Mouse (Mus musculus) heart, embryonic 11.5 days (tissue): ENCODE results near the gene Gfod1. TPM values are rescaled to one million over a fixed set of nuclear protein-coding genes. Genes with fewer than 3 reads are reported as not detected.

ENCODE experiments used
- ATAC-seq: fragments of 200-750 bp; cut with Nextera tagmentation; replicated peaks from 2 replicates; pipeline ENCODE4 v1.8.0; 2017; ENCODE audit warnings: moderate library complexity; ENCODE audit not compliant: insufficient number of reproducible peaks, low FRiP score, low TSS enrichment
- H3K27ac ChIP-seq: fragments of 300-500 bp; sonication (generic); 2 replicates; pipeline ENCODE4 v1.5.1; 2014; ENCODE audit warnings: mild to moderate bottlenecking, low read depth, low read length
- H3K27me3 ChIP-seq: fragments of 300-500 bp; sonication (generic); 2 replicates; pipeline ENCODE4 v1.6.1; 2014; ENCODE audit warnings: mild to moderate bottlenecking, low read length, mixed read lengths; ENCODE audit not compliant: control insufficient read depth, insufficient read depth
- H3K36me3 ChIP-seq: fragments of 300-500 bp; sonication (generic); 2 replicates; pipeline ENCODE4 v1.6.1; 2014; ENCODE audit warnings: mild to moderate bottlenecking, low read length, moderate library complexity, mixed read lengths; ENCODE audit not compliant: control insufficient read depth, insufficient read depth
- H3K4me1 ChIP-seq: fragments of 300-500 bp; sonication (generic); 2 replicates; pipeline ENCODE4 v1.6.1; 2014; ENCODE audit warnings: low read length; ENCODE audit not compliant: control insufficient read depth, insufficient read depth
- H3K4me2 ChIP-seq: fragments of 300-500 bp; sonication (generic); 2 replicates; pipeline ENCODE4 v1.6.1; 2014; ENCODE audit warnings: mild to moderate bottlenecking, moderate library complexity
- H3K4me3 ChIP-seq: fragments of 300-500 bp; sonication (generic); 2 replicates; pipeline ENCODE4 v1.5.1; 2014; ENCODE audit warnings: low read depth, low read length
- H3K9ac ChIP-seq: fragments of 300-500 bp; sonication (generic); 2 replicates; pipeline ENCODE4 v1.6.1; 2014; ENCODE audit warnings: mild to moderate bottlenecking, low read depth, low read length, moderate library complexity
- H3K9me3 ChIP-seq: fragments of 300-500 bp; sonication (generic); replicated peaks from 2 replicates; pipeline ENCODE4 v1.6.1; 2016; ENCODE audit warnings: low read length; ENCODE audit not compliant: control insufficient read depth
- WGBS: fragments of 180-500 bp; shearing (Covaris S2); extraction: QIAGEN DNeasy Blood & Tissue Kit; methylation state at CpG from one replicate; pipeline ENCODE4 v1.1.7; 2014; ENCODE audit not compliant: insufficient replicate concordance; 5-methylcytosine and 5-hydroxymethylcytosine counted together
- polyA plus RNA-seq: library from polyadenylated mRNA; unstranded; fragments of >200 nt; fragmentation: Nextera tagmentation; extraction: Ambion mirVana; gene quantifications from 2 replicates; pipeline ENCODE4 v1.2.1, GENCODE M21; 2014

Gene Gfod1
- polyA plus RNA-seq, 1 experiment from 2014 or later = 1.5 TPM

DNA sequence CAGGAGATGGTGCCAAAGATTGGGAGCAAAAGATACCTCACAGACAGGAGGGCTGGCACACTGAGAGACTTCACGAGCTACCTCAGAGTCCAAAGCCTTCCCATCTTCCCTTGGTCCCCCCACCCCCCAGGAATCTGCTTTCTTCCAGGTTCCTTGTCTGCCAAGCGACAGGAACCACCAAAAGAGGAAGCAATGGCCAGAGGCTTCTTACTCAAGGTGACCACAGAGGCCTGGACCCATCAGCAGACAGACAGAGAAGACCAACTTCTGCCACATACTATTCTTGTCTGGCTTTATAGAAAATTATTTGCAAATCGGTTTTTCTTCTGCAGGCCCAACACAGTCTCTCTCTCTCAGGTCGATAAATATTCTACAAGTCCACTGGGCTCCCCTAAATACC lies 86.3 kb downstream of the Gfod1 start:
- Histone ChIP-seq H3K36me3 (no peaks in the 10 kb centered on the region), H3K27ac (no peak overlapping the region), H3K4me2 (no peak overlapping the region), H3K9me3 (no peaks in the 10 kb centered on the region), H3K27me3 (no peaks in the 10 kb centered on the region), H3K4me1 (peaks cover 23% of the 10 kb centered on the region), H3K9ac (no peak overlapping the region), H3K4me3 (no peak overlapping the region)
- WGBS = 61% methylated on average over 4 of the region's 4 CpGs
- ATAC-seq = no peak

GRCm38 (mm10) chr13:43217059-43217458 lies 86.9 kb downstream of the Gfod1 start:
- Histone ChIP-seq H3K9me3 (no peaks in the 10 kb centered on the region), H3K9ac (no peak overlapping the region), H3K4me3 (no peak overlapping the region), H3K4me1 (peaks cover 27% of the 10 kb centered on the region), H3K27ac (no peak overlapping the region), H3K4me2 (no peak overlapping the region), H3K27me3 (no peaks in the 10 kb centered on the region), H3K36me3 (no peaks in the 10 kb centered on the region)
- no peak for ATAC-seq
- WGBS = 51% methylated on average over 8 of the region's 8 CpGs

- Histone ChIP-seq H3K4me2 (no peak overlapping the region), H3K27ac (no peak overlapping the region), H3K4me1 (peaks cover 31% of the 10 kb centered on the region), H3K9me3 (no peaks in the 10 kb centered on the region), H3K27me3 (no peaks in the 10 kb centered on the region), H3K4me3 (no peak overlapping the region), H3K9ac (no peak overlapping the region), H3K36me3 (no peaks in the 10 kb centered on the region)
- 70% methylated on average over 9 of the region's 9 CpGs for WGBS
- no peak for ATAC-seq
Measured at GRCm38 (mm10) chr13:43215994-43216706, 87.8 kb downstream of the Gfod1 start.

DNA sequence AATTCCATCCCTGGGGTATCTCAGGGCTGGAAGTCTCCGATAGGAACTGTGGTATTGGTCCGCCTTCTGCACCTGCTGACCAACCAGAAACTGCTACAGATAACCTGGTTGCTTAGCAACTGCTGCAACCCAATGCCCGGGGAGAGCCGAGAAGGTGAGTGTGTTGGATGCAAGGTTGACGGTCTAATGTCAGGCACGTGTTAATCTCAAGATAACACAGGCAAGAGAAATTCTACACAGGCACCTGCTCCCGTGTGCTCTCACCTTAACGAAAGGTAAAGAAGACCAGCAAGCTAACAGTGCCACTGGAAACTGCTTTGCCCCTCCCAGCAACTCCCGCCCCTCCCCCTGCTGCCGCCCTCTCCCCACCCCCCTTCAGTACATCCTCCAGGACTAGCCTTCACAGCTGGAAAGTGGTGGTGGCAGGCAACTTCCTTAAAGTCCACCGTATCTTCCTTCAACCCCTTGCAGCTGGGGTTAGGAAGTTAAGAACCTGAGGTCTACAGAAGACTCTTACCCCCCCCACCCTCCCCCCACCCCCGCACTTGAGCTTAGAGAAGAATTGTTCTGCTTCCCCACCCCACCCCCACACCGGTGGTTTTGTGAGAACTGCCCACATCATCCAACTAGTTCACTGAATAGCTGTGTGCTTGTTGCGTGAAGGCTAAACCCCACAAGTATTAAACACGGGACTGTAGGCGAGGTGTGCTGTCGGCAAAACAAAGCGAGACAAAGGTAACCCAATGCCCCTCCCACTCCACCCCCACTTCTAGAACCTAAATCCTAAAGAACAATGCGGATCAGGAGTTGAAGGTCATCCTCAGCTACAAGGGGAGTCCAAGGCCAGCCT lies 88.6 kb downstream of the Gfod1 start:
- Histone ChIP-seq H3K4me2 (peak overlapping the region; percentile 48), H3K36me3 (no peaks in the 10 kb centered on the region), H3K4me1 (peaks cover 31% of the 10 kb centered on the region), H3K4me3 (no peak overlapping the region), H3K27ac (no peak overlapping the region), H3K9ac (no peak overlapping the region), H3K27me3 (no peaks in the 10 kb centered on the region), H3K9me3 (no peaks in the 10 kb centered on the region)
- ATAC-seq = 0 out of 2 replicates have a peak, but pooled peaks have one; percentile 37
- WGBS = 20% methylated on average over 19 of the region's 19 CpGs

GRCm38 (mm10) chr13:43212338-43212737 lies 91.6 kb downstream of the Gfod1 start:
- Histone ChIP-seq H3K9ac (no peak overlapping the region), H3K27ac (no peak overlapping the region), H3K27me3 (no peaks in the 10 kb centered on the region), H3K36me3 (no peaks in the 10 kb centered on the region), H3K4me3 (no peak overlapping the region), H3K9me3 (no peaks in the 10 kb centered on the region), H3K4me1 (peaks cover 31% of the 10 kb centered on the region), H3K4me2 (no peak overlapping the region)
- WGBS = 52% methylated on average over 7 of the region's 7 CpGs
- no peak for ATAC-seq

DNA sequence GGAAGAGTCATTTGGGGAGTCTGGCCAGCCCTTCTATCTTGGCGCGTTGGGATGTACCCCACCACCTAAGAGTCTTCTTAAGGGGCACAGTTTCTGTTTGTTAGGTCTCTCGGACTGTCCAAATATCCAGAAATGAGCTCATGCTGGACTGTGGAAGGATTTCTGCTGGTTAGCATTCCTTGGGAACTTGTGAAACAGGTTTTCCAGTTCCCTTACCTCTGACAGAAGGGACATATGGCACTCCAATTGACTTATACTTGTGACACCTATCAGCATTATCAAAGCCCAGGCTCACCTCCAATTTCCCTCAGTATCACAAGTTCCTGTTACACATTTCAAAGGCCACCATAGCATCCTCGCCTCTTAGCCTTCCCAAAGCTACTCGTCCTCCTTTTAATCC lies 93.0 kb downstream of the Gfod1 start:
- Histone ChIP-seq H3K9me3 (no peaks in the 10 kb centered on the region), H3K4me1 (peaks cover 30% of the 10 kb centered on the region), H3K4me3 (no peak overlapping the region), H3K9ac (no peak overlapping the region), H3K27ac (no peak overlapping the region), H3K27me3 (no peaks in the 10 kb centered on the region), H3K36me3 (no peaks in the 10 kb centered on the region), H3K4me2 (no peak overlapping the region)
- WGBS = 79% methylated on average over 5 of the region's 5 CpGs
- no peak for ATAC-seq

- H3K4me1 ChIP-seq = peaks cover 19% of the 10 kb centered on the region
- H3K4me3 ChIP-seq = no peak overlapping the region
- peak overlapping the region; percentile 27; the same call in 1 of the 2 replicates for H3K4me2 ChIP-seq
- ATAC-seq = no peak
- H3K27ac ChIP-seq = no peak overlapping the region
- H3K36me3 ChIP-seq = no peaks in the 10 kb centered on the region
- H3K9me3 ChIP-seq = no peaks in the 10 kb centered on the region
- no peaks in the 10 kb centered on the region for H3K27me3 ChIP-seq
- 76% methylated on average over 5 of the region's 5 CpGs for WGBS
- no peak overlapping the region for H3K9ac ChIP-seq
Measured at GRCm38 (mm10) chr13:43209560-43209959, 94.4 kb downstream of the Gfod1 start.

DNA sequence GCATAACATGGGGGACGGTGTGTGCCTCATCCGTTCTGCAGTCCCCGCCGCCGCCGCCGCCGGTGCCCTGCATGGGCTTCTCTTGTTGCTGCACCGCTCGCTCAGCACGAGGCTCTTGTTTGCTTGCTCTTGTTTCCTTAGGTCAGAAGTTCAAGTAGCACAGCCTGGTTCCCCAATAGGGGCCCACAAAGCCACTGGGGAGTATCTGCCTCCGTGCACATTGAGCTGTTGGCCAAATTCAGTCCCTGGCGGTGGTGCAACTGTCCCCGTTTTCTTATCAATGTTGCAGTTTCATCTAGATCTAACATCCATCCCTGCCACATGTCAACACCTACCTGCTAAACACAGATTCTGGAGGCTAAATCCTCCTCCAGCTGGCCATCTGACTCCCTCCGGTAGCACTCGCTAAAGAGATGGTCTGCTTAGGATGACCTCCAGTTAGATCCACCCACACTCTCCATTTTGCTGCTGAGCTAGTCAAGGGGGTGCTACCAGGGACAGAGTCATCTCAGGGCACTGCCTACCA lies 95.0 kb downstream of the Gfod1 start:
- Histone ChIP-seq H3K4me1 (peaks cover 21% of the 10 kb centered on the region), H3K9ac (no peak overlapping the region), H3K4me3 (no peak overlapping the region), H3K27ac (no peak overlapping the region), H3K4me2 (peak overlapping the region; percentile 27; the same call in 1 of the 2 replicates), H3K36me3 (no peaks in the 10 kb centered on the region), H3K27me3 (no peaks in the 10 kb centered on the region), H3K9me3 (no peaks in the 10 kb centered on the region)
- 50% methylated on average over 16 of the region's 16 CpGs for WGBS
- ATAC-seq = no peak
